Mouse (Mus musculus) hindbrain, embryonic 15.5 days (tissue): ENCODE results near the gene G3bp1. TPM values are rescaled to one million over a fixed set of nuclear protein-coding genes. Genes with fewer than 3 reads are reported as not detected.

Experiments used
- ATAC-seq: fragments of 200-750 bp; cut with Nextera tagmentation; 2 replicates; pipeline ENCODE4 v1.8.0; 2017; ENCODE audit warnings: low read depth, moderate number of reproducible peaks, moderate TSS enrichment; ENCODE audit not compliant: low FRiP score
- H3K27ac ChIP-seq: fragments of 300-500 bp; sonication (generic); replicated peaks from 2 replicates; pipeline ENCODE4 v1.5.1; 2015; ENCODE audit warnings: mild to moderate bottlenecking, inconsistent platforms
- H3K27me3 ChIP-seq: fragments of 300-500 bp; sonication (generic); 2 replicates; pipeline ENCODE4 v1.6.1; 2015; ENCODE audit warnings: control low read depth, inconsistent platforms
- H3K36me3 ChIP-seq: fragments of 300-500 bp; sonication (generic); 2 replicates; pipeline ENCODE4 v1.6.1; 2015; ENCODE audit warnings: control low read depth, inconsistent platforms
- H3K4me1 ChIP-seq: fragments of 300-500 bp; sonication (generic); replicated peaks from 2 replicates; pipeline ENCODE4 v1.6.1; 2015; ENCODE audit warnings: control low read depth, inconsistent platforms
- H3K4me2 ChIP-seq: fragments of 300-500 bp; sonication (generic); 2 replicates; pipeline ENCODE4 v1.6.1; 2015; ENCODE audit warnings: moderate library complexity, mild to moderate bottlenecking, inconsistent platforms
- H3K4me3 ChIP-seq: fragments of 300-500 bp; sonication (generic); 2 replicates; pipeline ENCODE4 v1.5.1; 2015; ENCODE audit warnings: mild to moderate bottlenecking, inconsistent platforms
- H3K9ac ChIP-seq: fragments of 300-500 bp; sonication (generic); 2 replicates; pipeline ENCODE4 v1.6.1; 2015; ENCODE audit warnings: inconsistent platforms
- H3K9me3 ChIP-seq: fragments of 300-500 bp; sonication (generic); 2 replicates; pipeline ENCODE4 v1.6.1; 2016; ENCODE audit warnings: control low read depth, inconsistent platforms
- WGBS: fragments of 180-500 bp; shearing (Covaris S2); methylation state at CpG from one replicate; pipeline ENCODE4 v1.1.7; 2015; 5-methylcytosine and 5-hydroxymethylcytosine counted together
- polyA plus RNA-seq: library from polyadenylated mRNA; unstranded; fragments of >200 nt; fragmentation: Nextera tagmentation; extraction: Ambion mirVana; gene quantifications from 2 replicates; pipeline ENCODE4 v1.2.1, GENCODE M21; 2015

G3bp1 gene
- 100 TPM in 2 replicates for polyA plus RNA-seq

- ATAC-seq = peak; percentile 99
- Histone ChIP-seq H3K27me3 (no peaks in the 10 kb centered on the region), H3K27ac (peak within 1 kb of the TSS; percentile 91), H3K36me3 (no peaks in the 10 kb centered on the region), H3K9ac (peak within 1 kb of the TSS; percentile 85), H3K4me3 (peak within 1 kb of the TSS; percentile 77), H3K4me2 (peak within 1 kb of the TSS; percentile 91), H3K4me1 (peaks cover 33% of the 10 kb centered on the region), H3K9me3 (no peaks in the 10 kb centered on the region)
- WGBS = under 1% methylated on average over 56 of the region's 57 CpGs
These were observed at the start of gene G3bp1 for GRCm38 (mm10) chr11:55469048-55469843. G3bp1 (plus strand) TSS chr11:55469685.

DNA sequence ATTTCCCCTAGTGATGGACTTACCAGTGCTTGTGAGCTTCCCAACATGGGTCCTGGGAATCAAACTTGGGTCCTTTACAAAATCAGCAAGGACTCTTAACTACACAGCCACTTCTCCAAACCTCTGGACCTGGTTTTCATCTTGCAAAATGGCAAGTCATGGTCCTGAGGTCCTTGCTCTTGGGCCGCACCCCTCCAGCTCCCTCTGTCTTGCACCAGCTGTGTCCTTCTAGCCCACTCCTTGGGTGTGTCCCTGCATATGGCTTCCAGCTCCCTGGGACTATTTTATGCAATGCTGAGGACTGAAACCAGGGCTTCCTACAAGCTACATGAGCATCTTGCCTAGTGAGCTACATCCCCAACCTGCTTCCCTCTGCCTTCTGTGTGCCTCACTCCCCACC lies 46.5 kb upstream of the G3bp1 start, which contains the start of gene Sparc:
Gene Sparc, minus strand, starts transcription at position 206 of the 400 bp plus-strand sequence.
- Histone ChIP-seq H3K36me3 (no peaks in the 10 kb centered on the region), H3K4me3 (no peak within 1 kb of the TSS), H3K27ac (peak within 1 kb of the TSS; percentile 18; the same call in 1 of the 2 replicates), H3K4me2 (no peak within 1 kb of the TSS), H3K4me1 (peaks cover 38% of the 10 kb centered on the region), H3K27me3 (no peaks in the 10 kb centered on the region), H3K9ac (no peak within 1 kb of the TSS), H3K9me3 (no peaks in the 10 kb centered on the region)
- WGBS = 100% methylated on average over 1 of the region's 1 CpGs
- ATAC-seq = no peak

DNA sequence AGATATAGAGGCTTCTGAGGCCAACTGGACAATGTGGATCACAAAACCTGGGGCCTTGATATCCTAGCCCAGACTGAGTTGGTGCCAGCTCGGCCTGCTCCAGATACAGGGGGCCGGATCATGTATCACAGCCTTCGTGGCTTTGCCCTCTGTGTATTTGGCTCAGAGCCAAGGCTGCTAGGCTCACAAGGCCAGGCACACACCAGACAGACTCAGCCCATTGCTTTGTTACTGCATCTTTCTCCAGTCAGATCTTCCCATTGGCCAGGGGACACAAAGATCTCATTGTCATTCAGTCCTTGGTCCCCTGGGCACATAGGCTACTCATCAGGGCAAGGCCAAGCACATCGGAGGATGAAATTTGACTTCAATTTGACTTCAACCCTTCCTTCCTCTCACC lies 45.7 kb upstream of the G3bp1 start:
- peaks cover 38% of the 10 kb centered on the region for H3K4me1 ChIP-seq
- H3K9me3 ChIP-seq = no peaks in the 10 kb centered on the region
- H3K27ac ChIP-seq = peak overlapping the region; percentile 18; the same call in 1 of the 2 replicates
- H3K36me3 ChIP-seq = no peaks in the 10 kb centered on the region
- no peaks in the 10 kb centered on the region for H3K27me3 ChIP-seq
- peak; percentile 59; the same call in 1 of the 2 replicates for ATAC-seq
- no peak overlapping the region for H3K9ac ChIP-seq
- 12% methylated on average over 4 of the region's 4 CpGs for WGBS
- no peak overlapping the region for H3K4me3 ChIP-seq
- H3K4me2 ChIP-seq = no peak overlapping the region

DNA sequence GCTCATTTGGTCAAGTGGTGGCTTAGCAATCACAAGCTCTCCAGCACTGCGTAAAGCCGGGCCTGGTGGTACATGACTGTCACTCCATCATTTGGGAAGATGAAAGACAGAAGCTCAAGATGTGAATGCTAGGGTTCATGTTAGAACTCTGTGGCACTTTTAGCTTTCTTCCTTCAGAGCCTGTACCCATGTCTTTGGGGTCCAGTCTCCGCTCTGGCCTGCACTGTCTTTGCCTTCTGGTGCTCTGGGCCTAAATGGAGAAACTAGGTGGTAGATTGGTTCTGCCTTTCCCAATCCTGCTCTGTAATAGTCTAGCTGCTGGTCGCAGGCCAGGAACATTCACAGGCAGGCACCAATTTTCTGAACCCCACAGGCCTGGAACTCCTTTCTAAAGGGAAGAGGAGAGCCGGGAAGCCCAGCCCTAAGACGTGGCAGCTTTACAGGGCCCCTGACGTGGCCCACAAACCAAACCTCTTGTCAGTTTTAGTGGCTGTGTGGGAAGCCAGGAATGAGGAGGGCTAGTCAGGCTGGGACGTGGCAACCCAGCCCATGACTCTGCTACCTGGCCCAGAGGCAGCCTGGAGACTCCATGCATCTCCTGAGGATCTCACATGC lies 44.6 kb upstream of the G3bp1 start:
- 77% methylated on average over 8 of the region's 8 CpGs for WGBS
- Histone ChIP-seq H3K27me3 (no peaks in the 10 kb centered on the region), H3K4me3 (no peak overlapping the region), H3K9me3 (no peaks in the 10 kb centered on the region), H3K36me3 (no peaks in the 10 kb centered on the region), H3K27ac (0 out of 2 replicates have a peak overlapping the region, but pooled peaks have one; percentile 8), H3K4me1 (peaks cover 29% of the 10 kb centered on the region), H3K4me2 (no peak overlapping the region), H3K9ac (no peak overlapping the region)
- no peak for ATAC-seq

DNA sequence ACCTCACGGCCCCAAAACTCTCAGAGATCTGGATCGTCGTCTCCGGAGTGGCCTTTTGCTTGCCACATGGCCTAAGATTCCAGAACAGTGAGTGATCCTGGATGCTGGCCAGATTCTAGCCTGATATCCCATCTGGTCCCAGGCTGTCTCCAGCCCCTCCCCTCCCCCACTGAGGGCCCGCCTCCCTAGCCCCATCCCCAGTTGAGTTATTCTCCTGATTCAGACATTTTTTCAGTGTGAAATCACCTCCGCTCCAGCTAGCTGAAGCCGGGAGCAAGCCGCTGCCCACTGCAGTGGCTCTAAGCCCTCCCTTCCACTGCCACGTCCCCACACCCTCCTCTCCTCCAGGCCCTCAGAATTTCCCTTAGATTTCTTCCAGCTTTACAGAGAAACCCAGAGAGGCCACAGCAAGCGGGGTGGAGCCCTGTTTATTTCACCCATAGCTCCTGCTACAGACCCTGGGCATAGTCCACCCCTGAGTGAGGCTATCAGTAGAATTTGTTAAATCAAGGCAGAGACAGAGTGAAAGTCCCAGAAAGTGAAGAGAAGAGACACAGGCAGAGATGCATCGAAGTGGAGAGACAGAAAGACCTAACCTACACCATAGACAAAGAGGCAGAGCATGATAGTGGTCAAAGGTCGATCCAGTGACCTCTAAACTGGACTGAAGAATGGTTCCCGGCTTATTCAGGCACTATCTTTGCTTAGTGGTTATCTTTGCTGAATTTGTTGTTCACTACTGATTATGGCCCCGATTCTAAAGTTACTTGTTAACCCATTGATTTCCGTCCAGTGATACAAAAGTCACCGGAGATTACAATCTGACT lies 41.1 kb upstream of the G3bp1 start:
- WGBS = 27% methylated on average over 16 of the region's 16 CpGs
- peak; percentile 75 for ATAC-seq
- Histone ChIP-seq H3K27me3 (no peaks in the 10 kb centered on the region), H3K4me2 (no peak overlapping the region), H3K4me3 (no peak overlapping the region), H3K4me1 (peaks cover 23% of the 10 kb centered on the region), H3K27ac (peak overlapping the region; percentile 66), H3K36me3 (no peaks in the 10 kb centered on the region), H3K9me3 (no peaks in the 10 kb centered on the region), H3K9ac (no peak overlapping the region)

DNA sequence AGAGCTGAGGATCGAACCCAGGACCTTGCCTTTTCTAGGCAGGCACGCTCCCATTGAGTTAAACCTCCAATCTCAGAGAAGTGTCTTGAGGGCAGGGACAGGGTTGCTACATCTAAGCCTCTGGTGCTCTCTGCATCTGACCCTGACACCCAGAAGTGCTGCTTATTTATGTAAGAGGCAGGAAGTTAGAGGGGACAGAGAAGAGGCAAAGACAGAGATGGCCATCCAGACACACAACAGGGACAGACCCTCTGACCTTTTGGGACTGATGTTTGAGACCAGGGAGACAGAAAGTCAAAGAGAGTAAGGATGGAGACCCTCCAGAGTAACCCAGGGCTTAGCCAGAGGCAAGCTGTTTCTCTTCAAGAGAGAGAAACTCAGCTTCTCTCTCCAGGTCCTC lies 39.5 kb upstream of the G3bp1 start:
- H3K4me3 ChIP-seq = no peak overlapping the region
- no peaks in the 10 kb centered on the region for H3K27me3 ChIP-seq
- peaks cover 12% of the 10 kb centered on the region for H3K4me1 ChIP-seq
- ATAC-seq = no peak
- H3K27ac ChIP-seq = no peak overlapping the region
- 89% methylated on average over 2 of the region's 2 CpGs for WGBS
- H3K9ac ChIP-seq = no peak overlapping the region
- no peak overlapping the region for H3K4me2 ChIP-seq
- H3K9me3 ChIP-seq = no peaks in the 10 kb centered on the region
- H3K36me3 ChIP-seq = no peaks in the 10 kb centered on the region

DNA sequence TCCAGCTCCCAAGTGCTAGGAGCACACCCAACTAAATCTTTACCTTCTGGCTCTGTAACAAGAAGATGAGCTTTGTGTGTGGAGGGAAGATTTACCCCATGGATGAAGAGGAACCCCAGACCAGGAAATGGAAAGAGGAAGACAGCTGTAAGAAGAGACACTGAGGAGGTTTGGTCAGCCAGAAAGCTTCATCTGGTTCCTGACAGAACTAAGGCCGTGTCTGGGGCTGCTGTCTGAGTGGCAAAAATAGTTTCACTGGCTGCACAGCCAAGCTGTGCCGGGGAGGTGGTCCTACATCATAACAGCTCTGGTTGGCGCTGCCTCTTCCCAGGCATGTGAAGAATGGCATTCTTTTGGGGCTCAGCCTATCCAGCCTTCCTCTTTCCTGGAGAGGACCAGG lies 36.5 kb upstream of the G3bp1 start:
- 63% methylated on average over 3 of the region's 3 CpGs for WGBS
- no peaks in the 10 kb centered on the region for H3K27me3 ChIP-seq
- no peaks in the 10 kb centered on the region for H3K36me3 ChIP-seq
- peaks cover 7% of the 10 kb centered on the region for H3K4me1 ChIP-seq
- ATAC-seq = no peak
- H3K4me2 ChIP-seq = no peak overlapping the region
- H3K27ac ChIP-seq = no peak overlapping the region
- no peak overlapping the region for H3K9ac ChIP-seq
- no peak overlapping the region for H3K4me3 ChIP-seq
- no peaks in the 10 kb centered on the region for H3K9me3 ChIP-seq

GRCm38 (mm10) chr11:55436089-55436488 lies 33.4 kb upstream of the G3bp1 start:
- Histone ChIP-seq H3K9ac (no peak overlapping the region), H3K4me2 (no peak overlapping the region), H3K4me1 (no peaks in the 10 kb centered on the region), H3K9me3 (no peaks in the 10 kb centered on the region), H3K36me3 (no peaks in the 10 kb centered on the region), H3K27me3 (no peaks in the 10 kb centered on the region), H3K4me3 (no peak overlapping the region), H3K27ac (no peak overlapping the region)
- no peak for ATAC-seq
- WGBS = 93% methylated on average over 6 of the region's 6 CpGs

GRCm38 (mm10) chr11:55438031-55438430 lies 31.5 kb upstream of the G3bp1 start:
- no peaks in the 10 kb centered on the region for H3K27me3 ChIP-seq
- ATAC-seq = no peak; the same call in 1 of the 2 replicates
- no peaks in the 10 kb centered on the region for H3K9me3 ChIP-seq
- H3K4me3 ChIP-seq = no peak overlapping the region
- H3K36me3 ChIP-seq = no peaks in the 10 kb centered on the region
- H3K9ac ChIP-seq = no peak overlapping the region
- H3K4me1 ChIP-seq = no peaks in the 10 kb centered on the region
- no peak overlapping the region for H3K4me2 ChIP-seq
- WGBS = 38% methylated on average over 4 of the region's 4 CpGs
- H3K27ac ChIP-seq = no peak overlapping the region

- H3K36me3 ChIP-seq = no peaks in the 10 kb centered on the region
- ATAC-seq = no peak
- WGBS = 69% methylated on average over 5 of the region's 5 CpGs
These were observed 29.8 kb upstream of the G3bp1 start for GRCm38 (mm10) chr11:55439718-55440117.

DNA sequence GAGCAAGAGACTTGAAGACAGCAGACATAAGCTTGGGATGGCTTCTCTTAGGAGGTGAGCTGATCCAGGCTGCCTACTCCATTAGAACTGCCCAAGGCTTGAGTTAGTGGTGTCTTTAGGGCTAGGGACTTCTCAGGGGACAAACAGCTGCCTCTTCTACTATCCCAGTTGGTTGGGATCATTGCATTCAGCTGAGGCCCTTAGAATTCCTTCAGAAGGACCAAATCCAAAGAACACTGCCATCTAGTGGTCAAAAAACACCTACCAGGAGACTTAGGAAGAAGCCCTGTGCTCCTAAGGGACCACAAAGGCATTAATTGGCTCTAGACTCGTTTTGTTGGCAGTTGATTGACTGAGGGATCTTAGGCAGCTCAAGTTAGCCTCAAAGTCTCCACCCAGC lies 24.7 kb upstream of the G3bp1 start:
- no peaks in the 10 kb centered on the region for H3K36me3 ChIP-seq
- H3K27me3 ChIP-seq = no peaks in the 10 kb centered on the region
- H3K4me1 ChIP-seq = no peaks in the 10 kb centered on the region
- 4% methylated on average over 1 of the region's 1 CpGs for WGBS
- H3K4me3 ChIP-seq = no peak overlapping the region
- no peak overlapping the region for H3K27ac ChIP-seq
- 0 out of 2 replicates have a peak, but pooled peaks have one; percentile 2 for ATAC-seq
- no peak overlapping the region for H3K4me2 ChIP-seq
- H3K9ac ChIP-seq = no peak overlapping the region
- H3K9me3 ChIP-seq = no peaks in the 10 kb centered on the region

More at GRCm38 (mm10) chr11:55439718-55440117, 29.8 kb upstream of the G3bp1 start:
- H3K4me2 ChIP-seq = no peak overlapping the region
- H3K9ac ChIP-seq = no peak overlapping the region
- no peak overlapping the region for H3K27ac ChIP-seq
- H3K9me3 ChIP-seq = no peaks in the 10 kb centered on the region
- no peaks in the 10 kb centered on the region for H3K27me3 ChIP-seq
- no peak overlapping the region for H3K4me3 ChIP-seq
- H3K4me1 ChIP-seq = no peaks in the 10 kb centered on the region
